Comparison of ENCODE assay signal across 27 mouse cellular contexts in genomic region chr14:51060761-51061160, GRCm38 (mm10). TPM values are rescaled to one million over a fixed set of nuclear protein-coding genes. Genes with fewer than 3 reads are reported as not detected.
DNase-seq lines count a peak whose midpoint lies in the region; ATAC-seq lines count a peak whose summit lies in the region.
"Had no signal": no experiment of that assay in that cellular context is flagged by ENCODE, and none has a peak within 500 bp of the region (broad histone marks: within the 10 kb centered on the region; RNA-seq: fewer than 3 reads in every experiment).

No protein-coding gene starts in this region.

- no peak overlapping the region for H3K27ac ChIP-seq in heart, embryonic 10.5 days
- H3K27ac ChIP-seq in midbrain, embryonic 11.5 days (ENCODE audit: low read depth, low read length) = no peak overlapping the region
- no peak overlapping the region for H3K27ac ChIP-seq in midbrain, embryonic 14.5 days (replicated peaks; ENCODE audit: low read depth, low read length)

- no peaks in the 10 kb centered on the region for H3K36me3 ChIP-seq in heart, embryonic 10.5 days
- no peaks in the 10 kb centered on the region for H3K36me3 ChIP-seq in midbrain, embryonic 11.5 days (ENCODE audit: control insufficient read depth, insufficient read depth, low read length)
- no peaks in the 10 kb centered on the region for H3K36me3 ChIP-seq in midbrain, embryonic 14.5 days (ENCODE audit: control insufficient read depth, insufficient read depth, low read length)
- H3K36me3 ChIP-seq: G1E had no signal

- no peaks in the 10 kb centered on the region for H3K27me3 ChIP-seq in heart, embryonic 10.5 days (ENCODE audit: insufficient read depth, poor library complexity, severe bottlenecking)
- H3K27me3 ChIP-seq in midbrain, embryonic 11.5 days (ENCODE audit: control insufficient read depth, insufficient read depth, low read length) = no peaks in the 10 kb centered on the region
- no peaks in the 10 kb centered on the region for H3K27me3 ChIP-seq in midbrain, embryonic 14.5 days (ENCODE audit: control insufficient read depth, insufficient read depth, low read length)
- H3K27me3 ChIP-seq: CH12.LX, Patski had no signal

- no peaks in the 10 kb centered on the region for H3K9me3 ChIP-seq in heart, embryonic 10.5 days
- H3K9me3 ChIP-seq in midbrain, embryonic 11.5 days (ENCODE audit: control insufficient read depth, low read length) = no peaks in the 10 kb centered on the region
- H3K9me3 ChIP-seq in midbrain, embryonic 14.5 days (ENCODE audit: control insufficient read depth, low read length) = no peaks in the 10 kb centered on the region
- H3K9me3 ChIP-seq: G1E had no signal

- no peak for ATAC-seq in midbrain, embryonic 11.5 days (ENCODE audit: low FRiP score)
- no peak for ATAC-seq in midbrain, embryonic 14.5 days (ENCODE audit: low FRiP score, low TSS enrichment)
- ATAC-seq in megakaryocyte, adult 5-6 weeks (ENCODE audit: poor library complexity, severe bottlenecking) = no peak
- ATAC-seq: activated CD4-positive, CD25-positive, alpha-beta regulatory T cell, adult 4 months; CD4-positive, CD25-positive, alpha-beta regulatory T cell, adult 4 months; Patski had no signal

- peaks cover 4% of the 10 kb centered on the region; the same call in 1 of the 2 replicates for H3K4me1 ChIP-seq in heart, embryonic 10.5 days
- H3K4me1 ChIP-seq in midbrain, embryonic 11.5 days (ENCODE audit: control insufficient read depth, insufficient read depth, low read length) = no peaks in the 10 kb centered on the region
- no peaks in the 10 kb centered on the region for H3K4me1 ChIP-seq in midbrain, embryonic 14.5 days (ENCODE audit: control insufficient read depth, insufficient read depth, low read length)

- no peak overlapping the region for H3K4me3 ChIP-seq in heart, embryonic 10.5 days
- H3K4me3 ChIP-seq in midbrain, embryonic 11.5 days (ENCODE audit: low read depth, low read length) = no peak overlapping the region
- no peak overlapping the region for H3K4me3 ChIP-seq in midbrain, embryonic 14.5 days (replicated peaks; ENCODE audit: low read depth, low read length)

- H3K4me2 ChIP-seq in midbrain, embryonic 11.5 days = no peak overlapping the region
- no peak overlapping the region for H3K4me2 ChIP-seq in midbrain, embryonic 14.5 days (ENCODE audit: low read length)

- H3K9ac ChIP-seq in midbrain, embryonic 11.5 days (ENCODE audit: low read length) = no peak overlapping the region
- no peak overlapping the region for H3K9ac ChIP-seq in midbrain, embryonic 14.5 days (replicated peaks; ENCODE audit: low read length)

- DNase-seq in heart, adult 11 months = peak; percentile 69
- DNase-seq in heart, embryonic 10.5 days (ENCODE audit: low spot score) = no peak
- peak; percentile 59 for DNase-seq in midbrain, embryonic 11.5 days (ENCODE audit: low spot score, missing footprints)
- DNase-seq in midbrain, embryonic 14.5 days = no peak
- DNase-seq in naive thymus-derived CD4-positive, alpha-beta T cell, adult 2 months (ENCODE audit: low read depth) = peak; percentile 10
- DNase-seq: adrenal gland, adult 2 months; adrenal gland, adult 8-10 months; adrenal gland, postnatal 10 days; adrenal gland, postnatal 14 days; adrenal gland, postnatal 25 days; adrenal gland, postnatal 36 days; B cell, adult 2 months; cerebellum, adult 11 months; cerebellum, adult 11-12 months; cerebellum, adult 18-20 months had no signal

- WGBS in heart, embryonic 10.5 days = 87% methylated on average over 5 of the region's 5 CpGs
- WGBS in midbrain, embryonic 11.5 days = 86% methylated on average over 5 of the region's 5 CpGs
- 84% methylated on average over 5 of the region's 5 CpGs for WGBS in midbrain, embryonic 14.5 days

RNA-seq across cellular contexts. Expression of gene Rnase12, which starts 3.3 kb away (rescaled TPM):
- polyA plus RNA-seq in heart, embryonic 10.5 days (2016; fragmentation: Nextera tagmentation; extraction: Ambion mirVana) = 0.28 and 0.53 TPM in 2 replicates
- not detected in 2 replicates for polyA plus RNA-seq in midbrain, embryonic 11.5 days (2014; fragmentation: Nextera tagmentation; extraction: Ambion mirVana)
- polyA plus RNA-seq in midbrain, embryonic 14.5 days (2014; fragmentation: Nextera tagmentation; extraction: Ambion mirVana) = 0.34 and 0.59 TPM in 2 replicates
- 11.4 and 11.6 TPM in 2 replicates for total RNA-seq in megakaryocyte, adult 5-6 weeks (2015)
- total RNA-seq in megakaryocyte, adult 5-6 weeks (2017) = 8.2 and 10.4 TPM in 2 replicates
- total RNA-seq: adrenal gland, adult 18-20 months; adrenal gland, adult 2 months; adrenal gland, adult 8-10 months; adrenal gland, postnatal 10 days; adrenal gland, postnatal 14 days; adrenal gland, postnatal 25 days; adrenal gland, postnatal 36 days; G1E; MEL had no signal
- polyA plus RNA-seq: activated CD4-positive, CD25-positive, alpha-beta regulatory T cell, adult 4 months; adrenal gland, adult 2 months; brain, embryonic 14.5 days; C2C12; CD4-positive, CD25-positive, alpha-beta regulatory T cell, adult 4 months; G1E; Patski had no signal

RNA-seq across cellular contexts. Expression of gene Rnase11, which starts 10.8 kb away (rescaled TPM):
- polyA plus RNA-seq in heart, embryonic 10.5 days (2016; fragmentation: Nextera tagmentation; extraction: Ambion mirVana) = not detected in 2 replicates
- polyA plus RNA-seq in midbrain, embryonic 11.5 days (2014; fragmentation: Nextera tagmentation; extraction: Ambion mirVana) = not detected in 2 replicates
- polyA plus RNA-seq in midbrain, embryonic 14.5 days (2014; fragmentation: Nextera tagmentation; extraction: Ambion mirVana) = not detected in 2 replicates
- total RNA-seq in megakaryocyte, adult 5-6 weeks (2015) = not detected in 2 replicates
- not detected in 2 replicates for total RNA-seq in megakaryocyte, adult 5-6 weeks (2017)
- total RNA-seq: adrenal gland, adult 18-20 months; adrenal gland, adult 2 months; adrenal gland, adult 8-10 months; adrenal gland, postnatal 10 days; adrenal gland, postnatal 14 days; adrenal gland, postnatal 25 days; adrenal gland, postnatal 36 days; adrenal gland, postnatal 4 days; CH12.LX; ES-E14; MEL had no signal
- polyA plus RNA-seq: activated CD4-positive, CD25-positive, alpha-beta regulatory T cell, adult 4 months; adrenal gland, adult 2 months; brain, embryonic 14.5 days; C2C12; CD4-positive, CD25-positive, alpha-beta regulatory T cell, adult 4 months; G1E; Patski had no signal

RNA-seq across cellular contexts. Expression of gene Olfr750, which starts 13.5 kb away (rescaled TPM):
- polyA plus RNA-seq in heart, embryonic 10.5 days (2016; fragmentation: Nextera tagmentation; extraction: Ambion mirVana) = not detected in 2 replicates
- not detected in 2 replicates for polyA plus RNA-seq in midbrain, embryonic 11.5 days (2014; fragmentation: Nextera tagmentation; extraction: Ambion mirVana)
- polyA plus RNA-seq in midbrain, embryonic 14.5 days (2014; fragmentation: Nextera tagmentation; extraction: Ambion mirVana) = 0.11 TPM in 1 of 2 replicates, not detected in the other
- total RNA-seq in megakaryocyte, adult 5-6 weeks (2015) = not detected in 2 replicates
- not detected in 2 replicates for total RNA-seq in megakaryocyte, adult 5-6 weeks (2017)
- total RNA-seq: adrenal gland, adult 8-10 months; adrenal gland, postnatal 10 days; adrenal gland, postnatal 14 days; adrenal gland, postnatal 25 days; adrenal gland, postnatal 36 days; adrenal gland, postnatal 4 days; CH12.LX; ES-E14; MEL had no signal
- polyA plus RNA-seq: activated CD4-positive, CD25-positive, alpha-beta regulatory T cell, adult 4 months; adrenal gland, adult 2 months; brain, embryonic 14.5 days; C2C12; CD4-positive, CD25-positive, alpha-beta regulatory T cell, adult 4 months; G1E; Patski had no signal

RNA-seq across cellular contexts. Expression of gene Rnase9, which starts 19.1 kb away (rescaled TPM):
- polyA plus RNA-seq in heart, embryonic 10.5 days (2016; fragmentation: Nextera tagmentation; extraction: Ambion mirVana) = not detected in 2 replicates
- polyA plus RNA-seq in midbrain, embryonic 11.5 days (2014; fragmentation: Nextera tagmentation; extraction: Ambion mirVana) = not detected in 2 replicates
- not detected in 2 replicates for polyA plus RNA-seq in midbrain, embryonic 14.5 days (2014; fragmentation: Nextera tagmentation; extraction: Ambion mirVana)
- total RNA-seq in megakaryocyte, adult 5-6 weeks (2015) = 0.11 TPM in 1 of 2 replicates, not detected in the other
- not detected in 2 replicates for total RNA-seq in megakaryocyte, adult 5-6 weeks (2017)
- total RNA-seq: adrenal gland, adult 18-20 months; adrenal gland, adult 2 months; adrenal gland, adult 8-10 months; adrenal gland, postnatal 10 days; adrenal gland, postnatal 14 days; adrenal gland, postnatal 25 days; adrenal gland, postnatal 36 days; adrenal gland, postnatal 4 days; CH12.LX; ES-E14; MEL had no signal
- polyA plus RNA-seq: activated CD4-positive, CD25-positive, alpha-beta regulatory T cell, adult 4 months; adrenal gland, adult 2 months; brain, embryonic 14.5 days; C2C12; CD4-positive, CD25-positive, alpha-beta regulatory T cell, adult 4 months; G1E; Patski had no signal

RNA-seq across cellular contexts. Expression of gene Rnase4, which starts 30.1 kb away (rescaled TPM):
- polyA plus RNA-seq in heart, embryonic 10.5 days (2016; fragmentation: Nextera tagmentation; extraction: Ambion mirVana) = 6.3 and 8.9 TPM in 2 replicates
- 12.3 and 14.9 TPM in 2 replicates for polyA plus RNA-seq in midbrain, embryonic 11.5 days (2014; fragmentation: Nextera tagmentation; extraction: Ambion mirVana)
- polyA plus RNA-seq in midbrain, embryonic 14.5 days (2014; fragmentation: Nextera tagmentation; extraction: Ambion mirVana) = 9.6 and 12.7 TPM in 2 replicates
- total RNA-seq in megakaryocyte, adult 5-6 weeks (2015) = 36.2 and 44.8 TPM in 2 replicates
- 21.0 and 22.3 TPM in 2 replicates for total RNA-seq in megakaryocyte, adult 5-6 weeks (2017)
- total RNA-seq: MEL had no signal
- polyA plus RNA-seq: G1E had no signal

Comparison
In these comparisons a context has a peak if more than half of its experiments do, and no peak if none do; other contexts are left out.
1. DNase-seq: peak in heart, adult 11 months (single experiment), midbrain, embryonic 11.5 days (single experiment) and naive thymus-derived CD4-positive, alpha-beta T cell, adult 2 months (single experiment); none in heart, embryonic 10.5 days (single experiment) and midbrain, embryonic 14.5 days (single experiment).